Mouse (Mus musculus): Measurements from ENCODE around the gene Fkbp8.

The Fkbp8 gene

DNA sequence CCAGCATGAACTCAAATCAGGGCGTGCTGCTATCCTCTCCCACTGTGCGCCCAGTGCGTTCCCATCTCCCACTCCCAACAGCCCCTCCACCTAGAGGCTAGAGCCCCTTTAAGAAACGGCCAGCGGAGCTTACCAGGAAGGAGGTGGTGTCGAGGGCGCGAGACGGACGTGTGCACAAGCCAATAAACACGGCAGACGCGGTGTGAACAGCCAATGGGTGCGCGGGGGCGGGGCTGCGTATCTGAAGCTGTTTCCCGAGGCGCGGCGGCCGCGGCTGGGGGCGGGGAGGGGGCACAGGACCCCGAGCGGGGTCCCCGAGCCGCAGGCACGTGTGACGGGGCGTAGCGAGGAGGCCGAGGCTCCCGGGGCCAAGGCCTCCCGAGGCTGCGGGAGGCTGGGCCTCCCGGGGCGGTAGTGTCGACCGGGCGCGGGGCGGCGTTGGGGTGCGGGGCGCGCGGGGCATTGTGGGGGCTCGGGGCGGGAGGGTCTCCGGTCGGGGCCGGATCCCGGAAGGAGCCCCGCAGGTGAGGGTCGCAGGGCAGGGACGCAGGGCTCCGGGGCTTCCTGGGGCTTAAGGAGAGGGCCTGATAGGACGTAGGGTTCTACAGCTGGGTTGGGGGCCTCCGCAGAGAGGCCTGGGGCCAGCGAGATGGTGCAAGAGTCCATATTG, at the start of gene Fkbp8, which contains the start of gene Kxd1:
Gene Fkbp8, plus strand, starts transcription at position 213 of the 670 bp plus-strand sequence.
Gene Kxd1, minus strand, starts transcription at position 445 of the 670 bp plus-strand sequence.
- peak; percentile 96 to 97 for DNase-seq (ENCODE audit: low spot score in 2 of 2)

DNA sequence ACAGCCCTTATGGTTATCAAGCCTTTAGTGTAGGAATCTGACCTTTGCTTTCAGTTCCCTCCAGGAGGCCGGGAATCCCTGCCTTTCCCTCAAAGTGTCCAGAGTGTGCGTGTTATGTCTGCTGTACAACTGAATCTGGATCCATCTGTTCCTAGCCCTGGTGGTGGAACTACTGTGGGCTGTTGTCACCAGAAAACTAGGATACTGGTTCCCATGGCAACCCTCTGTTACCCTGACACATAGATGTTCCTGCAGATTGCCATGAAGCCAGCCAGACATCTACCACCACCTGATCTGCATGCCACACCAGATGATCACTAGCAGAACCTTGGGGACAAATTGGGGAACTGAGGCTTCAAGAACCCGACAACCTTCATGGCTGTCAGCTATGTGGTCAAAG, 45.6 kb upstream of the Fkbp8 start:
- DNase-seq (ENCODE audit: low spot score in 2 of 2): no peak

DNA sequence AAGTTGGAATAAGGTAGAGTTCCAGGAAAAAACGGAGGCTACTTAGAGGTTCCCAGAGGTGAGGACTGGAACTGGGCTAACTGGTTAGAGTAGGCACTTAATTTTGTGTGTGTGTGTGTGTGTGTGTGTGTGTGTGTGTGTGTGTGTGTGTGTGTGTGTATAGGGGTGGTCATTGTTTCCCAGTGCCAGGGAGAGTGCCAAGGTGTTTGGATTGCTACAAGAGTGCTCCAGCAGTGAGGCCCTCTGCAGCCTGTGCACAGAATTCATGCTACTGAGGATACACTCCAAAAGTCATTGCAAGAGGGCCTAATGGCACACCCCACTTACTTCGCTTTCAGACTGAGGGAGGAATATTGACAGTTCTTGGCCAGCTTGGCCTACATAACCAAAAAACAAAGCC, 44.6 kb upstream of the Fkbp8 start:
- DNase-seq (ENCODE audit: low spot score in 2 of 2): no peak

DNA sequence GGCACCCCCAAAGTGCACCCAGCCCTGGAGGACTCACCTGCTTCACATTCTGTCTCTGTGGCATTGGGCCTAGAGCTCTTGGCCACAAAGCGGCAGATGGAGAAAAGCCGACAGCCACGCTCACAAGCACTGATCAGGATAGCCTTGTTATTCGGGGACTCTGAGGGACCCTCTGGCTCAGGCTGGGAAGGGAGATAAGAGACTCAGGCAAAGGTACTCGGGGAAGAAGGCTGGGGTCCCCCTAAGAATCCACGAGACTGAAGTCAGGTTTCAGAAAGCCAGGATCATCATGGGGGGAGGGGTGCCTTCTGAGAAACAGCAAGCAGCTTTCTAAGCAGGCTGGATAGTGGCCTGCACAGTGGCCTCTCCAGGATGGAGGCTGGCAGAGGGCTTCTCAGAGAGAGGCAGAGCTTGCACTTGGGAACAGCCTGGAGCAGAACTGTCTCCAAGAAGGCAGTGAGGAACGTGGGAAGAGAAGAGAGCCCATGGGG, 41.3 kb upstream of the Fkbp8 start:
- DNase-seq (ENCODE audit: low spot score in 2 of 2): no peak

DNA sequence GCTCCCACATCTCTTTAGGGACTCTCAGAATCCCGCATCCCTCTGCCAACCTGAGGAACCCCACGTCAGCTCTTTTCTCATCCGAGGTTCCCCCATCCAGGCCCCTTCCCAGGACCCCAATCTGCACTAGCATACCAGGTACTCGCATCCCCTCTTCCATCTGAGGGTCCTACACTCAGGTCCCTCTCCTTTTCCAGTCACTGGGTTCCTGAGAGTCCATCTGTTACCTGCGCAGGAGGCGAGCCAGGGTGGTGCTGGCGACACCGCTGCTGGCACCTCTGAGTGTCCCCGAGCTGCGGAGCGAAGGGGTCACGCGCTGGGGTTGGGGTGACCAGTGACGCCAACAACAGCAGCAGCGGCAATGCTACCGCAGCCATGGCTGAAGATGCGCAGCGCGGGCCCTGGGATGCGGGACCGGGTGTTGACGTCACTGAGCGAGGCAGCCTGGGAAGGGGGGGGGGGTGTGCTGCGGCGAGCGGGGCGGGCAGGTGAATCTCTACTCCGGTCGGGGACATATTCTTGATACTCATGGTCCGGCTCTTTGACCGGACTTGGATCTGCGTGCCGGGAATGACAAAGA, 40.5 kb upstream of the Fkbp8 start, which contains the start of gene Tmem59l:
Gene Tmem59l, minus strand, starts transcription at position 418 of the 580 bp plus-strand sequence.
- DNase-seq (ENCODE audit: low spot score in 2 of 2): no peak

DNA sequence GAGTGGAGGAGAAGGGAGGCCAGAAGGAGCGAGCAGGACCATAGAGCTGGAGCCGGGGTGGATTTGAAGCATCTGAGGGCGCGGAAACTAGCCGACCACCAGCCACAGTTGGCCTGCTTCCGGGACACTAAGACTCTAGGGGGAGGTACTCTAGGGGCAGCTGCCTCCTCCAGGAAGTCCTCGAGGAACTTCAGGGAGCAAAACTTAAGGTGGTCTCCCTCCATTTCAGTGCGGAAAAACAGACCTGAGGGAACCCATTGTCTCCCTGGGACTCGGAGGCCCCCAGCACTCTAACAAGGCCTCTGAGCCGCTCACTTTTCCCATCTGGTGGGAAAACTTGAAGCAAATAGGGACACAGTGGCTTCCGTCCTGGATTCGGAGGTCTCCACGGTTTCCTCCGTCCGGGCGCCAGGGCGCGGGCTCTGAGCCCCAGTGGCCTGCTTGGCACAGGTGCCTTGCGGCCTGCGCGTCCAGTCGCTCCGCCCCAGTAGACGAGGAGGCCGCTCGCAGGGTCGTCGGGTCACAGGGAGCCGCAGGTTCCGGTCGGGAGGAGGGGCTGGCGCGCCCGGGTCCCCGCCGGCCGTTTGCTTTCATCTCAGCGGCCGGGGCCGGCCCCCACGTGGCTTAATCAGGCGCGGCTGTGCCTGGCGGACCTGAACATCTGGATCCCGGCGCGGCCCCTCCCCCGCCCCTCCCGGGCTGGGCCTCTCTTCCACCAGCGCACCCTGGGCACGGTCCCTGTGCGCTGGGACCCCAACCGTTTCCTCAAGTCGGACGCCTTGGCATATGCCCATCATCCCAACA, 39.3 kb upstream of the Fkbp8 start:
- DNase-seq (ENCODE audit: low spot score in 2 of 2): no peak

DNA sequence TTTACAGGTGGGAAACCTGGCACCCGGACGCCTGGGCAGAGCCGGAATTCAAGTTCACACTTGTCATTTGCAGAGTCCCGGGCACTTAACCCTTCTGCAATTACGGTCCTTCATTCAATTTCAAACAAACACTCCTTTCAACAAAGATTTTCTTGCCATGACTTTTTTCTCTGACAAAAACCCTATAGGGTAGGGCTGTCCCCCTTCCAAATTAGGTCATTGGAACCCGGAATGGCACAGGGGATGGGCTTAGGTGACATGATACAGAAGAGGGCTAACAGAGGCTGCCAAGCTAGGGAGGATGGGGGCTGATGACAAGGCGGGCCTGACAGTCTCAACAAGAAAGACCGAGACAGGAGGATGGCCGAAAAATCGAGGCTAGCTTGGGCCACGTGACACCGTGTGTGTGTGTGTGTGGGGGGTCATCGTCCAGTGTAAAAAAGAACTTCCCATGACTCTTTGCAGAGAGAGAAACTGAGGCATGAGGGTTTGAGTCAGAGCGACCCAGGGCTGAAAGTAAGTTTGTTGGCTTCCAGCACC, 38.5 kb upstream of the Fkbp8 start:
- DNase-seq (ENCODE audit: low spot score in 2 of 2): no peak

DNA sequence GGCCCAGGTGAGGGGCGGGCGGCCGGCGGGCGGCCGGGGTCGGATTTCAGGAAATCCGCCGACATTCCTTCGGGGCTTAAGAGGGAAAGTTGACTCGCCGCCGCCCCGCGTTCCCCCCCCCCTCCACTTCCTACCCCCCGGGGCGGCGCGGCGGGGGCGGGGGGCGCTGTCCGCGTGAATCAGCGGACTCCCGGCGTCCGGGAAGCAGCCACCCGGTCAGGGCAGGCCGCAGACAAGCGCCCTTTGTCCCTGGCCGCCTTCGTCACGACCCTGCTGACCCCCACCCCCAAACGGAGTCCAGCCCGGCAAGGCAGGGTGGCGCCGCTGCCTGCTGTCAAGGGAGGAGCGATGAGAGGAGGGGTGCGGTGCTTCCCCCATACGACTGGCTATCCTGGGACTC, 37.9 kb upstream of the Fkbp8 start:
- DNase-seq (ENCODE audit: low spot score in 2 of 2): no peak

DNA sequence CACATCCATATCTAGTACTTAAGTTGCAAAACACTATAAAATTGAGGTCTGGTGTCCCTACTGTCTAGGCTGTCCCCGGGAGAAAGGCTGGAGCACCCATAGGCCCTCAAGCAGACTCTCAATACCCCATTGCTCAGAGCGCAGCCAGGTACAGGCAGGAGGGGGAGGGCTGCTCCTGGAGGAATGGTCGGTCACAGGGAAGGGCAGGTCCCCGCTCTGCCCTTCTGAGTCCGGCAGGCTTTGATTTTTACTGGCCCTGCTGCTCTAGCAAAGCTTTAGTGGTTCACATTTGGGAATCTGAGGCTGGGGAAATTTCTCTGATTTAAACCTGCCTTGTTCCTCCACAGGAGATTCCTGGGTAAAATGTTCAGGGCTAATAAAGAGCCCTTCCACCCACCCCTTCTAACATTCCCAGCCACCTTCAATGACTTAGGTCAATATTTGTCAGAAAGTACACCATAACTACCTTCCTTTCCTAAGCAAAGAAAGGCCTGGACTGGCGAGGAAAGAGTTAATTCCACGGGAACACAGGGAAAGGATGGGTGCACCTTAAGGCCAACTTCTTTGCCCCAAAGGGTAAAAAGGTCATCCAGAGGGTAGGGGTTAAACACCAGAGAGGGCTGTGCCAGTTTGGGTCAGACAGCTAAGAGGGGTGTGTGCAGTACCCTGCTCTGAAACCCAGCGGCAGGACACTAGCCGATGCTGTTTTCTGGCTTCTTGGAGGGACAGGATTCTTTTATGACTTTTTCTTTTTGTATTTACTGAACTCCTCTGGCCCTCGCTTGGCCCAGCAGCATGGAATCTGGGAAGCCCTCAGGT, 37.3 kb upstream of the Fkbp8 start:
- no peak for DNase-seq (ENCODE audit: low spot score in 2 of 2)

DNA sequence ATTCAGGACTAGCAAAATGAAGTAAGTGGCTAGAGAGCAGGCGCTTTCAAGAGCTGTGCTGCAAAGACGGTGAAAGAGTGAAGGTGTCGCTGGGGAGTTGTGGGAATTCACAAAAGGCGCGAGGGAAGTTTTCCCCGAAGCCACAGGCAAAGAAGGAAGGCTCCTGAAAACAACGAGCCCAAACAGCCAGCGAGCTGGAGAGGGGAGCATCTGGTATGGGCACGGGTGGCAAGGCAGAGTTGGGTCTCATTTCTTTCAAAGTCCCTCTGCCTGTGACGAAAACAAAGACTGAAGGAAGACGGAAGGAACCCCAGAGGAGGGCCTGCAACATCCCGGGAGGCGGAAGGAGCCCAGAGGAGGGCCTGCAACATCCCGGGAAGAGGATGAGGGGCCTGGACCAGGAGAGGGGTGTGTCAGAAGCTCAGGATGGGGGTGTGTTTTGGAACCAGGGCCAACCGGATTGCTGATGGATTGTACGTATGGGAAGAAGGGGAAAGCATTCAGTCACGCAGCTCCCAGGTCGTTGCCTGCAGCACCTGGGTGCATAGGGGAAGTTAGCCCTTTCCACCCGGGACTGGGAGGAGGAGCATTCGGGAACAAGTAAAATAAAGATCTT, 36.5 kb upstream of the Fkbp8 start:
- no peak for DNase-seq (ENCODE audit: low spot score in 2 of 2)

DNA sequence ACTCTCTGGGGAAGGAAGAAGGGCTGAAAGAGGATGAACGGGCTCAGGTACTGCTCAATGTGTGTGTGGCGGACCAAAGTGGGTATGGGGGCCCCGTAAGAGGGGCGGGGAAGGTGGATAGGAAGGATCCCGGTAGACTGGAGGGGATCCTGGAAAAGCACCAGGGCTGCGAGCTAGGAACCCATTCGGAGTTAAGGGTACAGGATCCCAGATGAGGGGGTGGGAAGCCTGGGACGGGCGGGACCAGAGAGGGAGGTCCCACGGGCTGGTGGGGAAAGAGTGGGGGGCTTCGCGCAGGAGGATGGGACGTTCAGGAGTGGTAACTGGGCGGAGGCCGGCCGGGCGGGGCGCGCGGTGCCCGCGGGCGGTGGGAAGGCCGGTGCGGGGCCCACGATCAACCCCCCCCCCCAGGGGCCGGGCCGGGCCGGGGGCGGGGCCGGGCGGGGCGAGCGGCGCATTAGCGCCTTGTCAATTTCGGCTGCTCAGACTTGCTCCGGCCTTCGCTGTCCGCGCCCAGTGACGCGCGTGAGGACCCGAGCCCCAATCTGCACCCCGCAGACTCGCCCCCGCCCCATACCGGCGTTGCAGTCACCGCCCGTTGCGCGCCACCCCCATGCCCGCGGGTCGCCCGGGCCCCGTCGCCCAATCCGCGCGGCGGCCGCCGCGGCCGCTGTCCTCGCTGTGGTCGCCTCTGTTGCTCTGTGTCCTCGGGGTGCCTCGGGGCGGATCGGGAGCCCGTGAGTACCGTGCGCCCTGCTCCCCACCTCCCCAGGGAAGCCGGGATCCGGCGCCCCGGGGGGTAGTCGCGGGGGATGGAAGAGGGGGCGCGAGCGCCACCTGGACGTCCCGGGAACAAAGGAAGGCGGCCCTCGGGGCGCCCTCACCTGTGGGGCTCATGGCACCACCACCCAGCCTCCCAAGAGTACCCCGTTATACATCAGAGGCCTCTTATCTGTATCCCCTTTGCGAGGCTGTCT, 34.6 kb upstream of the Fkbp8 start, which contains the start of gene Crlf1:
Gene Crlf1, plus strand, starts transcription at position 495 of the 977 bp plus-strand sequence.
- no peak for DNase-seq (ENCODE audit: low spot score in 2 of 2)

DNA sequence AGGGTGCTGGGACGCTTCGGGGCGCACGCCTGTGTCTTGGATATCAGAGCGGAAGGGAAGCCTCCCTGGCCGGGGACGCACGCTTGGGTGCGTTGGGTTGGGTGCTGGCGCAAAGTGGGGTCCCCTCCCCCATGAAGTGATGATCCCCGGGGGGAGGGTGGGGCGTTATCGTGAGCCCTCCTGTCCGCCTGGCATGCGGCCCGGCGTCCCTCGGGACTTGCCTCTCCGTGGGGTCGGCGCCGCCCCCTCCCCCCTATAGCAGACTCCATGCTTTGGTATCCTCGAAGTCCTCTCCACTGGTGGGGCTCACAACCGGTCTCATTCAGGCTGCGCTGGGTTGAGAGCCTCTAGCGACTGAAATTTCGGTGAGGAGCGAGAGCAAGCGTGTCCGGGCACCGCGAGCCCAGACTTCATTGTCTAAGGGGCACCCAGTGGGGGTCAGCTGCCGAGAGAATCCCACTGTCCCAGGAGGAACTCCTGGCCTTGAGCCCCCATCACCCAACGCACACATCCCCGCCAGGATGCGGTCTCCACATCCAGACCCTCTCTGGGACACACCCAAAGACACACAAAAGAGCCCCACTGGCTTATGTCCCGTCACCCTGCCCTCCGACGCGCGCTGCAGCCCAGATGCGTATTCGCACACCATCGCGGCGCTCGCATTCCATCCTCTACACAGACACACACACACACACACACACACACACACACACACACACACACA, 33.7 kb upstream of the Fkbp8 start:
- no peak for DNase-seq (ENCODE audit: low spot score in 2 of 2)

DNA sequence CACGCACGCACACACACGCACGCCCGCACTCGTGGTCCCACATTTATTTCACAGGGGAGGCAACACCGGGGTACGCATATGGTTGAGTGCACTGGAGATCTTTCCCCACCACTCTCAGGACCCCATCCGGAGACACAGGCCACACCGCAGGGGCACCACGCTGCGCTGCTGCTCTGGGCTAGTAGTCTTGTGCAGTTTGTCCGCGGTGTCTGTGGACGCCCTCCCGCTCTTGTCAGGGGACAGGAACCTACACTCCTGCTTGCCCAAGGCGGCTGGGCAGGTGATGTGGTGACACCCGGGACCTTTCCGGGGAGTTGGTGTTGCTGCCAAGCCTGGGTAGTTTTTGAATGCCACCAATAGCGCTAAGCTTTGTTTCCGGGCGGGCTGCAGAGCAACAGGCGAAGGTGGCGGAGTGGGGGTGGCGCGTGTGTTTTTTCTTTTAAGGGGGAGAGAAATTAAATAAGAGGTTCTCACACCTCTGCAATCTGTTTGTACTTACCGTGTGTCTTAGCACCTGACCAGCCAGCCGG, 33.0 kb upstream of the Fkbp8 start:
- DNase-seq (ENCODE audit: low spot score in 2 of 2): no peak

DNA sequence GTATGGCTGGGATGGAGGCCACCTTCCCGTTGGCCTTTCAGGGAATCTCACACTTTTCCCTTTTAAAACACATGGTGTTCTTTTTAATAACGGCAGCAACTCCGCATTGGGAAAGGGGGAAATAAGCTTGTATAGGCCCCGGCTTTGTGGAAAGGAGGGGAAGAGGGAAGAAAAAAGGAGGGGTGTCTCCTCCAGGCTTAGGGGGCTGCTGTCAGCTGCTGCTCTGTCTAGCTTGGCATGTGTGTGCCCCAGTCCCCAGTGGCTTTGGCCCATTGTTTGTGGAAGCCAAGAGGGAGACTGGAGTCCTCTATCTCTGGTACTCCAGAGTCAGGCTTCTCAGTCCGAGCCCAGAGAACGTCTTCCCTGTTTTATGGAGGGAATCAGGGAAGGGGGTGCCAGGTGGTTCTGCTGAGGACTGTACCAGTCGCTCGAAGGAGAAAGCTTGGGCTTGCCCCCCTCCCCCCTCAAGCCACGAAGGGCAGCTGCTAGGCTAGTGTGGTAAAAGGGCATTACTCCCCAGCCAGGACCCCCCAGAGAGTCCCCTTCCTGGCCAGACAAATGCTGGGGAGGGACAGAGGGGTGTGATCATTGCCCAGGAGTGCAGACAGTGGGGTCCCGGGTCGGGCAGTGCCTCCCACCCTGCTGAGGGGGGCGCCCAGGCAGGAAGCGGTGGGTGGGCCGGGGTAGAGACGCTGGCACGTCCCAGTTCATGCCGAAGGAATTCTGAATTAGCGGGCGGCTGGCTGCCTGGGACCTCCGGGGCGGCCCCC, 32.3 kb upstream of the Fkbp8 start:
- no peak for DNase-seq (ENCODE audit: low spot score in 2 of 2)

DNA sequence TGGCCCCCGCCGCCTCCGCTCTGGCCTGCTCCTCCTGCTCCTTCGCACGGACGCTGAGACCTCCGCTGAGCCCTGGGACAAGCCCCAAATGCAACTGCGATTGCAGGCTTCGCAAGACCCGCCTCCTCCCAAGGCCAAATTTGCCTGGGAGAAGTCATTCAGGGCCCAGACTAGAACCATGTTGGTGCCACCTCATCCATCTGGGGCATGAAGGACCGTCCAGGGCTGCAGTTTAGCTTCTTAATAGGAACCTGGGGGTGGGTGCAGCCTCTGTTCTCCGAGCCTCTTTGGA, 31.8 kb upstream of the Fkbp8 start:
- no peak for DNase-seq (ENCODE audit: low spot score in 2 of 2)

DNA sequence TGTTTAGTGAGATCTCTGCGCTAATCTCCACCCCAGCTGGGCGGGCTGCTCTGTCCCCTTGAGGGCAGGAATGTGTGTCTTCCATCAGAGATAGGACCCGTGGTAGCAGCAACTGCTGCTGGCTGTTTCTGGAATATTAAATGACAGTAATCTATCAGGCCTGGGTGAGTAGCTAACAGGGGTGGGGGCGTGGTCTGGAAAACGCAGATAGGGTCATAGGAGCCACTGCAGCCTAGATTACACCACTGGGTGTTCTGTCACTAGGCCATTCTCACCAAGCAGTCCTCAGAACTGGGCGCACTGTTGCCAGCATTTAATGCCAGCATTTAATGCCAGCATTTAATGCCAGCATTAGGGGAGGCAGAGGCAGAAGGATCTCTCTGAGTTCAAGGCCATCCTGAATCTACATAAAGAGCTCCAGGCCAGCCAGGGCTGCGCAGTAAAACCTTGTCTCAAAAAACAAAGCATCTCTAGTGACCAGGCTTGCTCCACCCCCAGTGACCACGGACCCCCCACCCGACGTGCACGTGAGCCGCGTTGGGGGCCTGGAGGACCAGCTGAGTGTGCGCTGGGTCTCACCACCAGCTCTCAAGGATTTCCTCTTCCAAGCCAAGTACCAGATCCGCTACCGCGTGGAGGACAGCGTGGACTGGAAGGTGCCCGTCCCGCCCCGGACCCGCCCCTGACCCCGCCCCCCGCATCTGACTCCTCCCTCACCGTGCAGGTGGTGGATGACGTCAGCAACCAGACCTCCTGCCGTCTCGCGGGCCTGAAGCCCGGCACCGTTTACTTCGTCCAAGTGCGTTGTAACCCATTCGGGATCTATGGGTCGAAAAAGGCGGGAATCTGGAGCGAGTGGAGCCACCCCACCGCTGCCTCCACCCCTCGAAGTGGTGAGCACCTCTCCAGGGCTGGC, 26.9 kb upstream of the Fkbp8 start:
- no peak for DNase-seq (ENCODE audit: low spot score in 2 of 2)

Measured in urinary bladder, postnatal 4 days (tissue).